Mouse (Mus musculus) B cell, adult 62 days (primary cell): Measurements from ENCODE around the gene Adamts13. TPM values are rescaled to one million over a fixed set of nuclear protein-coding genes. Genes with fewer than 3 reads are reported as not detected.

ENCODE experiments used
- total RNA-seq: library from RNA; stranded (reverse); gene quantifications from 4 replicates; pipeline ENCODE4 v1.2.4, GENCODE M21; 2023

Gene Adamts13
- not detected in 4 replicates for total RNA-seq

DNA sequence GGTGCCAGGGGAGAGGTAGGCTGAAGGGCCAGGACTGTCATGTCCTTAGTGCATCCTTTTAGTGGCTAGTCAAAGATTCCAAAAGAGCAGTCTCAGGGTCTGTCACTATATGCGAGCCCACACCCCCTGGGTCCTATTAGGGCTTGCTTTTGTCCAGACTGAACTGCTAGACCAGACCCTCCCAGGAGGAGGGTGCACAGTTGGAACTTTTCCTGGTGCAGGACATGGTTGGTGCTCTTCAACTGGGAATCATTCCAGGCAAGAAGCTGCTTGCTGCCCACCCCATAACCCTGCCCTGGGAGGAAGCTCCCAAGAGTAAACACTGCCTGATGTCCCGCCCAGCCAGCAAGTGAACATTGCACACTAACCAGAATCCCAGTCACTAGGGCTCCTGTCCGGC is at the start of gene Adamts13:
Adamts13 (plus strand) TSS at position 301 of the 400 bp plus-strand sequence.

GRCm38 (mm10) chr2:26933304-26934055 is 39.7 kb upstream of the Adamts13 start, which contains the start of the genes Surf4 and Stkld1:
TSS of gene Surf4 (minus strand) at chr2:26933928.
TSS of gene Stkld1 (plus strand) at chr2:26934047.

DNA sequence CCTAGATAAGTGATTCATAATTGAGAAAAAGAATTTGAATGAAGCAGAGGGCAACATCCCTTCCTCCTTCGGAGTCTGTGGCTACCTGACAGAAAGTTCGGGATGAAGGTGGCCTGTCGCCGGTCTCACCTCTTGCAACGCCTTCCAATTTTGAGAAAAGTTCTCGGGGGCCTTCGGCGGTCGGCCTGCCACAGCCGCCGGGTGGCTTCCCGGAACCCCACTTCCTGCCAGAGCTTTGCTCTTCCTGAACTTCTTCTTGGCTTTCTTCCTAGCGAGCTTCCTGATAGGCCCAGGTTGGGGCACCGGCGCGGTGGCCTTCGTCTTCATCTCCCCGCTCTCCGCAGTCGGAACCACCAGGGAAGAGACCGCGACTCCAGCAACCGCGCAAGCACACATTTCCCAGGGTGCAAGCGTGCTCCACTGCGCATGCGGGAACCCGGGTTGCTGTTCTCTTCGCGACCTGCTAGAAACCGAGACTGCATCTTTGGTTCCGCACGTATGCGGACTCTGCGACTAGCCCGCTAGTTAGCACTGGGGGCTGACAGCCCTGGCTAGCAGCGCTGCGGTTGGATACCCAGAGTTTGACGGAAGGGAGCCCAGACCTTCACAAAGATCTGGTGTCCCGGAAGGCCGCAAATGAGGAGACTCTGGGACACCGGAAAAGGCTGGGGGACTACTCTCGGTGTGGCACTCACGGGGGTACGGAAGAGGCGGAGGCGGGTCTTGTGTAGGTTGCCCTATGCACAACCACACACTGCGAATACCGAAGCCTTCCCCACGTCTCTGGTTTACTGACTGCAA is 9.1 kb upstream of the Adamts13 start, which contains the start of gene Rexo4:
Rexo4 (minus strand) TSS at position 464 of the 801 bp plus-strand sequence.

DNA sequence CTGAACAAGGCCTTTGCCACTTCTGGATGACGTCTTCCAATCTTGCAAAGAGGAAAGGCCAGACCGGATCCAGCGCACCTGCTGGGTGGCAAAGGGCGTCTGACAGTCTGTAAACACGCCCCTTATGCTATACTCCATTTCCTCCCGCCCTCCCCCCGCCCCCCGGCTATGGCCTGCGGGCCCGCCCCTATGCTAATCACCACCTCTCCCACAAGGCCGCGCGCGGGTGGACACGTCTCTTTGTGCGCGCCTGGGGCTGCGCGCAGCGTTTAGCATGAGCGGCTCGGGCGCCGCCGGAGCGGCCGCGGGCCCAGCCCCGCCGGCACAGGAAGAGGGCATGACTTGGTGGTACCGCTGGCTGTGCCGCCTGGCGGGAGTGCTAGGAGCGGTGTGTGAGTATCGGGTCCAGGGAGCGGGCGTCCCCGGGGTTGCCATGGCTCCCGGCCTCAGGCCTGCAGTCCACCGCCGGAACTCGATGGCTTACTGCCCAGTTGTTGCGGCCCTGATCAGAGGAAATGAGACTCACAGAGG is 36.6 kb downstream of the Adamts13 start, which contains the start of gene Cacfd1:
Cacfd1 (plus strand) TSS at position 213 of the 531 bp plus-strand sequence.

DNA sequence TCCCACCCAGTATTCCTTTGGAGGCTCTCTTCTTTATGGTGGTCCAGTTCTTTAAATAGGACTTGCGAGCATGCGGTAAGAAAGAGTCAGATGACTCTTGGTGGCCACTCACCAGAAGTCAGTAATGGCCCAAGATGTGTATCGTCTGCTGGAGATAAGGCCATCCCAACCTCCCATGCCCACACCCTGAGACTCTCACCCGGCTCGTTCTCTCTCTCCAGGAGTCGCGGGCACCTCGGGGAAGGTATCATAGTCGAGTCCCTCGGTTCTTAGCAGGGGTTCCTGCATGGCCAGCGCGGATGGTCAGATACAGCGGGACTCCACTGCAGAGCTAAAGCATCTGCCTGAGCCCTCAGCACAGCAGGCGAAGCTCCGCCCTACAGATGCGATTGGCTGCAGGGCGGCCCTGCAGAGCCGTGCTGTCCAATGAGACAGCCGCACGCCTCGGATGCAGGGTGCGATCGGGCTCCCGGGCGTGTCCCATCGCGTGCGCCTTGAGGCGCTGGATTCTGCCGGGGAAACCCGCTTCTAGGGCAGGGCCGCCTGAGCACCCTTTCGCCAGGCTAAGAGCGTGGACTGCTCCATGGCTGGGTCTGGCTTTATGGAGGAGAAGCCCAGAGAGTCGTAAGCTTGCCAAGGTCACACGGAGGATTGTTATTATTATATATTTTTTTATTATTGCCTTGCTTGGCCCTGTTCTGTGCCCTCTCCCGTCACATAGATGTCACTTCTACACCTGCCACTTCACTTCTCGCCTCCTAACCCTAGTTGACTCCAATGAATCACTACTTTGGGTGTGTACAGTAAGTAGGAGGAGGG is 54.6 kb downstream of the Adamts13 start, which contains the start of gene Slc2a6:
Slc2a6 (minus strand) TSS at position 381 of the 819 bp plus-strand sequence.

Other genes starting within 250 kb of the Adamts13 start
- gene Abo, start 108.4 kb upstream of the Adamts13 start, total RNA-seq, result not detected in 4 replicates
- gene Surf6, start 70.5 kb upstream of the Adamts13 start, total RNA-seq, result 68.7 to 78.9 TPM (median 72.2 TPM) in 4 replicates
- gene Med22, start 62.7 kb upstream of the Adamts13 start, total RNA-seq, result 14.0 to 17.4 TPM (median 16.1 TPM) in 4 replicates
- 729 to 752 TPM (median 742 TPM) in 4 replicates for gene Rpl7a, start 62.7 kb upstream of the Adamts13 start, total RNA-seq
- 42.9 to 53.5 TPM (median 48.8 TPM) in 4 replicates for gene Surf2, start 57.0 kb upstream of the Adamts13 start, total RNA-seq
- 56.5 to 62.1 TPM (median 58.2 TPM) in 4 replicates for gene Surf1, start 56.9 kb upstream of the Adamts13 start, total RNA-seq
- gene Surf4, start 39.5 kb upstream of the Adamts13 start, total RNA-seq, result 62.7 to 69.9 TPM (median 64.5 TPM) in 4 replicates
- gene Stkld1, start 39.4 kb upstream of the Adamts13 start, total RNA-seq, result not detected in 4 replicates
- gene Rexo4, start 9.0 kb upstream of the Adamts13 start, total RNA-seq, result 57.3 to 75.2 TPM (median 72.6 TPM) in 4 replicates
- 32.1 to 40.4 TPM (median 38.3 TPM) in 4 replicates for gene Cacfd1, start 36.5 kb downstream of the Adamts13 start, total RNA-seq
- 6.7 to 9.8 TPM (median 8.0 TPM) in 4 replicates for gene Slc2a6, start 54.6 kb downstream of the Adamts13 start, total RNA-seq
- not detected in 4 replicates for gene Mymk, start 98.8 kb downstream of the Adamts13 start, total RNA-seq
- 1.3 to 3.3 TPM (median 1.7 TPM) in 4 replicates for gene Adamtsl2, start 106.0 kb downstream of the Adamts13 start, total RNA-seq
- not detected in 4 replicates for gene Fam163b, start 169.1 kb downstream of the Adamts13 start, total RNA-seq
- gene Dbh, start 191.8 kb downstream of the Adamts13 start, total RNA-seq, result not detected in 4 replicates